Mouse (Mus musculus): ENCODE data around the gene Dop1b.

The Dop1b gene

DNA sequence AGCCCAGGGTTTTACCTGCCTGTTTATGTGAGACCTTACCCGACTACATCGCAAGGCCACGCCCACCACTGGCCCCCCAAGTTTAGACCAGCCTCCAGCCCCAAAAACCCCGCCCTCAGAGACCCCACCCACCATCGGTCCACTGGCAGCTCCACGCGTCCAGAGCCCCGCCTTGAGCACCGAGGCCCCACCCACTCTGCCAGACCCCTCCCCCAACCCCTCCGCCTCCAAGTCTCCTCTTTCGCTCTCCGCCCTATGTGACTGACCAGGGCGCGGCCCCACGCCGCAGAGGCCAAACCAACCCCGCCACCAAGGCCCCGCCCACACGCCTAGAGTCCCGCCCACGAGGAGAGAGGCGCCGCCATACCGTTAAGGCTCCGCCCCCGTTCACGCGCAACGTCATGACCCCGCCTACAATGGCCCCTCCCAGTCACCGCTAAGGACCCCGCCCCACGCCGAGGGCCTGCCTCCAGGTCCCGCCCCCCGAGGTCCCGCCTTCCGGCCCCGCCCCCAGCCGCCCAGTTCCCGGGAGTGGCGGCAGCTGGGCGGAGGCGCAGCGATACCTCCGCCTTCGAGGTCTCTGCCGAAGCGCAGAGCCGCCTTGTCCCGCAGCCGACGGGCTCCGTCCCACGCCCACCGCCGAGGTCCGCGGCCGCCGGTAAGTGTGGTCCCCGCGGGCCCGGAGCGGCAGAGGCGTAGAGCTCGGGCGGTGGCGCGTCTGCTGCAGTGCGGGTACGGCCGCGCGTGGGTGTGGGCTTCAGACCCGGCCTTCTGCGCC is at the start of gene Dop1b:
TSS of gene Dop1b (plus strand) at position 494 of the 778 bp plus-strand sequence.
- DNase-seq (ENCODE audit: low read depth, low spot score), result peak; percentile 97

DNA sequence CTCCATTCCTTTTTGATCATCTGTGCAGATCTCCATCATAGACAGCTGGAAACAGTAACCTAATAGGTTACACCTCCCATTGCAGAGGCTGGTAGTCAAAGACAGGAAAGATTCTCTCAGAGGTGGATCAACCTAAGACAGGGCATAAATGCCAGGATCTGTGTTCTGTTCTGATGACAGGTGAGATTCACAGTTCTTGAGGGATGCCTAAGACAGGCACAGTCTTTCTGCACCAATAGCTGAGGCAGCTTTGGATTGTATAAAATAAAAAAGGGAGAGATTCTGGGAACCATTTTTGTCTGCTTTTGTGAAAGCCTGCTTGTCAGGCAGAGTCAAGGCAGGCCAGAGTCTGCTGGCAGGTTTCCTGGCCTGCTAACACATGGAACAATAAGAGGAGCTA is 43.7 kb upstream of the Dop1b start:
- DNase-seq (ENCODE audit: low read depth, low spot score), result peak; percentile 35

DNA sequence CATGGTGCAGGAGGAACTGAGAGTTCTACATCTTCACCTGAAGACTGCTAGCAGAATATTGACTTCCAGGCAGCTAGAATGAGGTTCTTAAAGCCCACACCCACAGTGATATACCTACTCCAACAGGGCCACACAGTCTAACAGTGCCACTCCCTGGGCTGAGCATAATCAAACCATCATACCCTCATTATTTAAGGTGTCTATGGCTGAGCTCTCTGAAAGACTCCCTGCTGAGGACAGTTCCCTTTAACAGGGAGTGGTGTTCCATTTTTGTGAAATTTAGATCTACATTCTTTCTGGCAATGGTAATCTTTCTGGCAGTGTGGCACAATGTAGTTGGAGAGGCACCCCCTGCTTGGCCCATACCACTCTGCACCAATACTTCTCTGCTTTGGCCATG is 42.2 kb upstream of the Dop1b start:
- DNase-seq (ENCODE audit: low read depth, low spot score), result peak; percentile 84

DNA sequence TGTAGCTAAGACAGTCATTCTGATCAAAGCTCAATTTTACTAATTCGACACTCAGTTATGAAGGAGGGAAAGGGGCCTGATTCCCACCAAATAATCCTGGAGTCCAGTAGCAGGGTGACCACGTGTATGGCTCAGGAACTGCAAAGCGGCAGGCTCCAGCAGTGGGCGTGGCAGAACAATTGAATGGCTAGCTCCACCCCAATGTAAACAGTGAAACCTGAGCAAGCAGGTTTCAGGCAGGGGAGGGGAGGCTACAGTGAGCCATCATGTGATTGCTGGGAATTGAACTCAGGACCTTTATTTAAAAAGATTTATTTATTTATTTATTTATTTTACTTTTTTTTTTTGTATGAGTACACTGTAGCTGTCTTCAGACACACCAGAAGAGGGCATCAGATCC is 41.2 kb upstream of the Dop1b start:
- DNase-seq (ENCODE audit: low read depth, low spot score), result peak; percentile 53

DNA sequence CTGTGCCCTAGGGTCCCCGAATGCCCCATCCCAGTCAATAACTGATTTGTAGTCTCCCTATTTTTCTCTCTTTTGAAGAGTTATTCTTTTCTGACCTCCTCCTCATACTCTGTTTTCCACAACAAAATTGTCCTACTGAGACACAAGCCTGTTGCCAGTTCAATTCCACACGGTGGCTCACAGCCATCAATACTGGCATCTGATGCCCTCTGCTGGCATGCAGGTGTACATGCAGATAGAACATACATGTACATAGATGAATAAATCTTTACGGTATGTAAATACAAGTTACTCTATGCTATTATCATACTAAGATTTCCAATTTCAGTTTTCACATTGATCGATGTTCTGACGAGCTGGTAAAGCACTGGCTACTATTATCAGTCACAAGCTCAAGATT is 40.6 kb upstream of the Dop1b start:
- peak; percentile 50 for DNase-seq (ENCODE audit: low read depth, low spot score)

DNA sequence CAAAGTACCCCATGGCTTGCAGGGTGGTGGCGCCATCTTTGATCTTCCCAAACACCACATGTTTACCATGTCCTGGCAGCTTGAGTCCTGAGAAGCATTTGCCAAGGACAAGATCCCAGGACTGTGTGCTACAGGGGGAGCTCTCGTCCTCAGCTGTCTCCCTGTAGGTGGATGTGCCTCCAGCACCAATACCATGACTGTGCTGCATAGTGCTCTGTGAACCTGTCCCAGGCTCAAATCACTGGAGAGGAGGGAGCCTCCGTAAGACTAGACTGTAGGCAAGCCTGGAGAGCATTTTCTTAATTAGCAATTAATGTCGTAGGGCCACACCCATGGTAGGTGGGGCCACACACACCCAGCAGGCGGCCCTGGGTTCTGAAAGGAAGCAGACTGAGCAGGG is 35.3 kb upstream of the Dop1b start:
- DNase-seq (ENCODE audit: low read depth, low spot score), result peak; percentile 34

DNA sequence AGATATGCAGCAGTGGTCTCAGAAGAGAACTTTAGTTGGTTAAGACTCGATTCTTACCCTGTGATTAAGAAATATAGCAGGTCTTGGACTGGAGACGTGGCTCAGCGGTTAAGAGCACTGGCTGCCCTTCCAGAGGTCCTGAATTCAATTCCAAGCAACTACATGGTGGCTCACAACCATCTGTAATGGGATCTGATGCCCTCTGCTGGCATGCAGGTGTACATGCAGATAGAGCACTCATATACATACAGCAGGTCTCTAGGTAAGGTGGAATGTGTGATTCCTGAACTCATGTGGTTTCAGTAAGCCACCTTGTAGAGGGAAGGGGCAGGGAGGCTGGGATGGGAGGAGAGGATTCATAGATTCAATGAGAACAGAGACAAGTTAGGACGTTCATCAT is 33.5 kb upstream of the Dop1b start:
- DNase-seq (ENCODE audit: low read depth, low spot score), result peak; percentile 33

DNA sequence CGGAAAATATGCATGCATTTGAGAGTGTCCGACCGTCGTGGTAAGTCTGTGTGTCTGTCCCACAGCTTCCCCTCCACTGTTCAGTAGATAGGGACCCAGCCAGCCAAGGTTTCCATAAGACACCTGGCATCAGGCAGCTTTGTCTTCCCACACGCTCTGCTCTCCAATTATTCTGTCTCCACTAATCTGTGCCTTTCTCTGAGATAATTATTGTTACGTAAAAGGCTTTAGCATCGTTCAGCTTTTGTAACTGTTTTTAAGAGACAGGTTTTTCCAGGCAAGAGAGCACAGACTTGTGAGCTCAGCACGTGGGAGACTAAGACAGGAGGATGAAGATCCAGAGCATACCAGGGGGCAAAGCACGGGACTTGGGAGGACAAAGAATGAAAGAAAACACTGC is 32.5 kb upstream of the Dop1b start:
- DNase-seq (ENCODE audit: low read depth, low spot score), result peak; percentile 42

DNA sequence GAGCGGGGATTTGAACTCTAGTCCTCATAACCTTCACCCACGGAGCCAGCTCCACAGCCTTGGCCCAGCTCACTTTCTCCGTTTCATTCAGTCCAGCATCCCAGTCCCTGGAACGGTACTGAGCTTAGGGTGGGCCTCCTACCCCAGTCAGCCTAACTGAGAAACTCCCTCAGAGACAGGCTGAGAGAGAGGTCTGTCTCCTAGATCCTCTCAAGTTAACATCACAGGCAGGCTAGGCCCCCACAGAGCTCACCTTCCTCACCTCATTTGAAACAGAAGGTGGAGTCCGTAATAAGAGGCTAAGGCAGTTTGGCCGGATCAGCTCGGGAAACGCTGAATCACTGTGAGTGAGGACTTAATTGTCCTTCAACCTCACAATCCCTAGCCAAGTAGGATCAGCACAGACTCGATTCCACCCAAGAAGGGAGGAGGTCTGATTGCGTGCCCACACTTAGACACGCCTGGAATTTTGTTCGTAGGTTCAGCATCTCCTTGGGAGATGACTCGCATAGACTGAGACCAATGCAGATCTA is 29.5 kb upstream of the Dop1b start:
- DNase-seq (ENCODE audit: low read depth, low spot score), result peak; percentile 89

DNA sequence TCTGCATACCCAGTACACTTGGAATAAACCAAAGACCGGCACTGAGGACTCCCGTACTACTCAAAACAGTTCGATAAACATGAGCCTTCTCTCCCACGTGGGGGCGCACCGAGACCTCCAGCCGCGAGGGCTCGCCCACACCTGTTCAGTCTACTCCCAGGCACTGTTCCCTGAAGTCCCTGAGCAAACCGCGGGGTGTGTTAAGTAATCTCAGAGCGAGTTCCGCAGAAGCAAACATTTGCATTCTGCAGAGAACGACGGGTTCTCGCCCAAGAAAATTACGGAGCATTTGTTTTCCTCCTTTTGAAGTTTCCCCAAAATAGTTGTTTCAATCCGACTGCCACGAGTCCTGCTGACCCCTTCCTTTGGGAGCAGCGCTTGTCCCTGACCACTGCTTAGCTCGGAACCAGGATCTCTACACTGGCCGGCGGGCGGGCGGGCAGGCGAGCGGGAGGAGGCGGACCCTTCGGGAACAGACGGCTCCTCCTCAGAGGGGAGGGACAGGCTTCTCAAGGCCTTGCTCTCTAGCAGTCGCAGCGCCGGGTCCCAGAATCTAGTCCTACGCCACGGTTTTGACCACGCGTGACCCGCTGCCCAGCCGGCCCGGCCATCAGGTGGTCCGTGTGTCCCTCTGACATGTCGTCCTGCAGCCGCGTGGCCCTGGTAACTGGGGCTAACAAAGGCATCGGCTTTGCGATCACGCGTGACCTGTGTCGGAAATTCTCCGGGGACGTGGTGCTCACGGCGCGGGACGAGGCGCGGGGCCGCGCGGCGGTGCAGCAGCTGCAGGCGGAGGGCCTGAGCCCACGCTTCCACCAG is 28.8 kb upstream of the Dop1b start, which contains the start of gene Cbr3:
TSS of gene Cbr3 (plus strand) at position 527 of the 819 bp plus-strand sequence.
- DNase-seq (ENCODE audit: low read depth, low spot score), result peak; percentile 91

DNA sequence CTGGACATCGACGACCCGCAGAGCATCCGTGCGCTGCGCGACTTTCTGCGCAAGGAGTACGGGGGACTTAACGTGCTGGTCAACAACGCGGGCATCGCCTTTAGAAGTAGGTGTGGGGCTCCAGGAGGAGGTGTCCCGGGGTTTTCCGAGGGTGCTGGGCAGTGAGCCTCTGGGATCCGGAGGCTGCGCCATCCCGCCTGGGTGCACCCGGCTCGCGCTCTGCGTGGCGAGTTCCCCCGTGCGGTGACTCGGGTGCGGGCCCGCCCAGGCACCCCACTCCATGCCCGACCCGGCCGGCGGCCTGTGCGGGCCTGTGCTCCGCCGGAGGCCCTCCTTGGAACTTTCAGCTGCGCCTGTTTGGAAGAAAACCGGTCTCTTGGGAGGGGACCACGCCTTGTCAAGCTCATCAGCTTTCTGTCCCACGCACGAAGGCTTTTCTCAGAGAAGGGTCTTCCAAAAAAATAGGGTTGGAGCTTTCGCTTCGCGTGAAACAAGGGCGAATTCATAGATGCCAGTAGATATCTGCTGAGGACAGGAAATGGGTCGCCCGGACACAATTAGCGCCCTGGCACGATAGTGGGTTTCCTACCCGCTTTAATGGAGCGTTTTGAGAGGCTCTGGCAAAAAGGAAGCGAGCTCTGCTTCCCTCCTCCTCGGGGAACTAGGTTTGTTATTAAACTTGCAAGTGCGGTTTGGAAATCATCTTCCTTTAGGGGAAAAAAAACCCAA is 28.0 kb upstream of the Dop1b start:
- peak; percentile 38 for DNase-seq (ENCODE audit: low read depth, low spot score)

DNA sequence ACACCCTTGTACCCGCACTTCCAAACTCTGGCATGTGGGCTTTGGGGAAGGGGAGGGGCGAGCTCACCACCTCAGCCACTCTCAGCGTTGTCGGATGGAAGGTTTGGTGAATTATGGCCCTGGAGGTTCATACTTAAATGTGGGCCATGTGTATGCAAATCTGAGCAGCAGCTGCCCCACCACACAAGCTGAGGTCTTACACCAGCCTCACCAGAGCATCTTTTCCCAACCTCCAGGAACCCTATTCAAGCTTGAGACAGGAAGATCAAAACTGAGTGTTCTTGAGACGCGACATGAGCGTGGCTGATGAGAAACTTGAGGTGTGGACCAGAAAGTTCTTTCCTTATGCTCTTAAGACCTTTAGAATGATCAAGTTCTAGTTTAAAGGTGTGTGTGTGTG is 27.3 kb upstream of the Dop1b start:
- DNase-seq (ENCODE audit: low read depth, low spot score), result peak; percentile 31

DNA sequence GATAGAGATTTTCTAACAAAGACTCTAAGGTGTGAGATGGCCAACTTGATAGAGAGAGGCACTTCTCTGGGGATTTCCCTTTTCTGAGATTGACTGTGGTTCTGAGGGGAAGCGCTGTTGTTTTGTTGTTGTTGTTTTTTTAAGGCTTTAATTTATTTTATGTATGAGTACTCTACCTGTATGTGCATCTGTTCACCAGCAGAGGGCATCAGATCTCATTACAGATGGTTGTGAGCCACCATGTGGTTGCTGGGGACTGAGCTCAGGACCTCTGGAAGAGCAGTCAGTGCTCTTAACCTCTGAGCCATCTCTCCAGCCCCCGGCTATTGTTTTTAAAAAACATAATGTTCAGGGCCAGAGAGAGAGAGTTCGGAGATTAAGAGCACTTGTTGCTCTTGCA is 25.9 kb upstream of the Dop1b start:
- DNase-seq (ENCODE audit: low read depth, low spot score), result peak; percentile 70

DNA sequence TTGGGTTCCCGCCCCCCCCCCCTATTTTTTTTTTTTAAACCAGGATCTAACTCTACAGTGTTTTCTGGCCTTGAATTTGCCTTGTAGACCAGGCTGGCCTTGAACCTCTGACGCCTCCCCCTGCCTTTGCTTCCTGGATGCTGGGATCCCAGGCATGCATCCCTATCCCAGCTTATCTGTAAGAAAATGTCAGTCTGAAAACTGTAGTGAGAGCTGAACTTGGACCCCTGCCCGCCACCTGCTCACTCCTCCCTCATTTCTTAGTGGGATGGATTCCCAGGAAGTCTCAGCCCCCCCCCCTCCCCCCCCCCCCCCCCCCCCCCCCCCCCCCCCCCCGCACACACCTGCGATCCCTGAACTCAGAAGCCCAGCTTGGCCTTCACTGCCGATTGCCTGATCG is 25.3 kb upstream of the Dop1b start:
- no peak for DNase-seq (ENCODE audit: low read depth, low spot score)

DNA sequence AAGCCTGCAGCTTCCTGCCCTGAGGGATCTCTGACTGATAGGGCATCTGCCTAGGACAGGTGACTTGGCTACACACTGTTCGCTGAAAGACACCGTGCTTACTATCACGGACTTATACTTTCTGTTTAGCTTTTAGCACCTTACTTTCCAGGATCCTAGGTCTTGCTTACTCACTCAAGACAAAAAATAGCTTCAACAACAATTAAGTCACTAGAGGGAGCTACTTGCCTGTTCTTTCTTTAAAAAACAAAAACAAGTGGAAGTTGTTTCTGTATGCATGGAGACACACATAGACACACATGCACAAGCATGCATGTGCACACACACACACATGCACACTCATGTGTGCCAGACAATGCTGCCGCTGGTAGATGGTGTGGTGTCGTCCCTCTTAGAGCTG is 24.8 kb upstream of the Dop1b start:
- peak; percentile 66 for DNase-seq (ENCODE audit: low read depth, low spot score)

DNA sequence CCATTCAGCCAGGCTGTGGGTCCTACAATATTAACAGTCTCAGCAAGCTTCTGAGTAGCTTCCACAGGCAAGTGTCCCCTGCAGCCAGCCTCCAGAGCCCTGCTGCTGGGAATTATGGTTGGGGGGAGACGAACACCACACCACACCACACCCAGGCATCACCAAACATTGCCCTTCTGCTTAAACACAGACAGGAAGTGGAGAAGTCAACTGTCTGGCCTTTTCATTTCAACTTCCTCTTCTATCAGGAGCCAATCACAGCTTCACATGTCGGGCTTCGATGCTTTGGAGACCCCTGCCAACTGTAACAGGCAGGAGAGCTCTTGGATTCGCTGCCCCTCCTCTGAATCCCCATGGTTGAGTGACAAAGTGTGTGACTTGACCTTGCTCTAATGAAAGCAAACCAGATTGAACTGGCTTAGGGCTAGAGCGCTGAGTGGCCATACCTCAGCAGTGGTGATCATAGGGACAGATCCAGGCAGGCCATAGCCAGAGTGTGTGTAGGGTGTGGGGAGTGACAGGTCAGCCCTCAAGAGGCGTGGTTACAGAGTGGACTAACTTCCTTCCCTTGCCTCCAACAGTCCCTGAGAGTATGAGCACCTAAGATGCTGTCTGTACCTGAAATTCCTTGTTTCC is 20.4 kb upstream of the Dop1b start:
- DNase-seq (ENCODE audit: low read depth, low spot score), result peak; percentile 48

DNA sequence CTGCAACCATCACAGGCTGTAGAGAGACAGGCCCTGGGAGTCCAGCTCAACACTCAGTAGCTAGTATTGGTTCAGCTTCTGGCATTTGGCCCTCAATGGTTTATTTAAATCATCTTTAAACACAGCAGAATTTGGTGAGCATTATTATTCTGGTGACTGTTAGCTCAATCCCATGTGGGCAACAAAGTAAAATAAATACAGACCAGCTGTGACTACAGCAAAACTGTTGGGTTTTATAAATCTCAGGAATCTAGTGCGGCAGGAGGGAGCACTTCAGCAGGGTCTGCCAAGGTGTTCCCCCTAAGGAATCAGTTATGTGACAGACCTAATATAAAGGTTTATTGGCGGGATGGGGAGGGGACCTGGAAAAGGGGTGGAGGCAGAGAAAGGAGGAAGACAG is 19.0 kb upstream of the Dop1b start:
- DNase-seq (ENCODE audit: low read depth, low spot score), result no peak

DNA sequence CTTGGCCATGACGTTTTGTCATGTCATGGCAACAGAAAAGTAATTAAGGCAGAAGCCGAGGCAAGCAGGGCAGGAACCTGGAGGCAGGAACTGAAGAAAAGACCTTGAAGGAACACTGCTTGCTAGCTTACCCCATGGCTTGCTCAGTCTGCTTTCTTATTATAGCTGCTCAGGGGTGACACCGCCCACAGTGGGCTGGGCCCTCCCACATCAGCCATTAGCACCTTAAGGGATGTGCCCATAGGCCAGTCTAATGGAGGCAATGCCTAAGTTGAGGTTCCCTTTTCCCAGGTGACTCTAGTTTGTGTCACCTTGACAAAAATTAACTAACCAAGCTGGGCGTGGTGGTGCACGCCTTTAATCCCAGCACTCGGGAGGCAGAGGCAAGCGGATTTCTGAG is 4.6 kb upstream of the Dop1b start:
- DNase-seq (ENCODE audit: low read depth, low spot score), result peak; percentile 46

DNA sequence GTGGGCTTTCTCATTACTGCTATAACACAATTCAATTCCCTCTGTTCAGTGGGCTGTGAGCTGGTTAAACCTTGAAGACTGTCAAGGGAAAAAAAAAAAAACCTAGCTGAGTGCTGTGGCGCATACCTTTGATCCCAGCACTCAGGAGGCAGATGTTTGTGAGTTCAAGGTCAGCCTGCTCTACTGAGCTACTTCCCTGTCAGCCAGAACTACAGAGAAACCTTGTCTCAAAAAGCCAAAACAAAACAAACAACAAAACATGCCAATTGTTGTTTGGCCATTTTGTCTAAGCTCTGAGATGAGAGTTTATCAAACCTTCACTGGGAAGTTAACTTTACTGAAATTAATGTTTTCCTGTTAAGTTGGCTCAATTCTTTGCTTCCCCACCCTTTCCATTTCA is 2.5 kb upstream of the Dop1b start:
- no peak for DNase-seq (ENCODE audit: low read depth, low spot score)

DNA sequence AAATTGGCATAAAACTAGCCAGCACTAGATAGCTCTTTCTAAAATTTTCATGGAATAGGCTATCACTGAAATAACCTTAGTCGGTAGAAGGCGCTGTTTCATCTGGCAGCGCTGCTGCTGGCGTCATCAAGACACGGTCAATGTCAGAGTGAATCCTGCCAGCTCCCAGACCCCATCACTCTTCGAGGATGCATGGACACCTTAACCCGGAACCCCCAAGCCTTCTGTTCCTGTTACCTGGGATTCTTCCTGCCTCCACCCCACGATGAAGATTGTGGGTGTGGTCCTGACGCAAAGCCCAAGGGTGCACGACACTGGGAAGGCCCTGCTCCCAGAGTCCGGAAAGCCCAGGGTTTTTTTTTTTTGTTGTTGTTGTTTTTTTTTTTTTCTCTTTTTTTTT is 780 bp upstream of the Dop1b start:
- DNase-seq (ENCODE audit: low read depth, low spot score), result peak; percentile 90

DNA sequence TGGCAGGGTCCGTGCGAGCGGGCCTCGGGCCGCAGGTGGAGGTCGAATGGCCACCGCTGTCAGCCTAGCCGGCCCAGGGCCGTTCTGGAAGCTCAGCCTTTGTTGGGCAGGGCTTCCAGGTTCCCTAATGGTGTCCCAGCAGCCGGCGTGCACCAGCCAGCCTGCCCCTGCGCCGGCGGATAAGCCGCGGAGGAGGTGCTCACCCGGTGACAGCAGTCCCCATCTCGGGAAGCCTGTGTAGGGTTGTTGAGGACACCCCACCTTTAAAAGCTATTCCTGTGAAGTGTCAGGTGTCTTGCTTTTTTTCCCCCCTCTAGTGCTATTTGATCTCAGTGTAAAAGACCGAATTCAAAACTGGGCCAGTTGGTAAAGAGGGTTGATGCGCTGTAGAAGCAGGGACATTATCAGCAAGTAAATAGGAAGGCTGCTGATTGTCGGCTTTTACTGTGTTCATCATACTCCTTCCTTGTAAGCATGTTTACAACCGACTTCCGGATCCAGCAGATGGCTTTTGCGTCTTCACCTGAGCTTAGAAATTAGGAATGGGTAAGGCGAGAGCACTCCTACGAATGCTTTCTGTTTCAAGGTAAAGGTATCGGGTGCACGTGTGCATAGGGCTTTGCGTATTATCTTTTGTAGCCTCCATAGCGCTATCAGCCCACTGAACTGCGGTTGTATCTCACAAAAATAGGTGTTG is 633 bp downstream of the Dop1b start:
- no peak for DNase-seq (ENCODE audit: low read depth, low spot score)
